Mouse (Mus musculus): ENCODE results near the gene 2310003L06Rik. TPM values are rescaled to one million over a fixed set of nuclear protein-coding genes. Genes with fewer than 3 reads are reported as not detected.

The 2310003L06Rik gene
- total RNA-seq (2015; ENCODE audit: low replicate concordance) (not detected in 2 replicates), total RNA-seq (2017; ENCODE audit: low replicate concordance) (not detected in 2 replicates)

DNA sequence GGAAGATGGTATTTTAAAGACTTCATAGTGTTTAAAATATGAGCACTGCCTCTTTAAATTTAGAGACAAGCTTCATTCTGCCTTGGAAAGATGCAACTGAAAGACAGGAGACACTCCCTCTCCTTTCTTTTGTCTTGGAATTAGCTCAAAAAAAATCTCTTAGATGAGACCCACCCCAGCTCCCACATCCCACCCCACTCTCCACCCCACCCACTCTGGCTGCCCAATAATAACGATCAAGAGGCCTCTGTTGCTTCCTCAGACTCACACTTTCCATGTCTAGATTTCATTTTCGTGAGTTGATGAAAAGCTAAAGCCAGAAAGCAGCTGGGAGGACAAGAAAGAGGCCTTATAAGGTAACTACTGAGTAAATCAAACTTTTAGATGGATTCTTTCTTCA lies at the start of gene 2310003L06Rik, which contains the start of gene Gm28434:
TSS of gene 2310003L06Rik (plus strand) at position 259 of the 400 bp plus-strand sequence.
TSS of gene Gm28434 (plus strand) at position 317 of the 400 bp plus-strand sequence.
- ATAC-seq (replicated peaks; ENCODE audit: low FRiP score, poor library complexity, severe bottlenecking), result no peak

GRCm38 (mm10) chr5:87925372-87925771 lies 43.9 kb upstream of the 2310003L06Rik start, which contains the start of gene Csn3:
Gene Csn3 (plus strand): TSS chr5:87925579.
- ATAC-seq (replicated peaks; ENCODE audit: low FRiP score, poor library complexity, severe bottlenecking), result no peak

DNA sequence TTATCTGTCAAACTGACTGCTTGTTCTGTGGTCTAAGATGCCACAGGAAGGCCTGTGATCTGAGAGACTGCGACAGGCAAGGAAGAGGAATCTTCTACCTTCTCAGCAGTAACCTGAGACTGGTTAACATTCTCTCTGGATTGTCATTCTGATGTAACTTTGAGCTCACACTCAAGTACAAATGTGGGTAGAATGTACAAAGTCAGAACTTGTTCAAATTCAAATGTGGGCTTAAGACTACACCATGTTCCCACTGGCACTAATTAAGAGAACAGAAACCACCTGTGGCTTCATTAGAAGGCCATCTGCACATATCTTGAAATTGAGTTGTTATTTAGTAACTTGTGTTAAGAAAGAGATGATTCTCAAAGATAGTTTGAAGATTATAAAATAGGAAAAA lies 37.7 kb upstream of the 2310003L06Rik start:
- no peak for ATAC-seq (replicated peaks; ENCODE audit: low FRiP score, poor library complexity, severe bottlenecking)

DNA sequence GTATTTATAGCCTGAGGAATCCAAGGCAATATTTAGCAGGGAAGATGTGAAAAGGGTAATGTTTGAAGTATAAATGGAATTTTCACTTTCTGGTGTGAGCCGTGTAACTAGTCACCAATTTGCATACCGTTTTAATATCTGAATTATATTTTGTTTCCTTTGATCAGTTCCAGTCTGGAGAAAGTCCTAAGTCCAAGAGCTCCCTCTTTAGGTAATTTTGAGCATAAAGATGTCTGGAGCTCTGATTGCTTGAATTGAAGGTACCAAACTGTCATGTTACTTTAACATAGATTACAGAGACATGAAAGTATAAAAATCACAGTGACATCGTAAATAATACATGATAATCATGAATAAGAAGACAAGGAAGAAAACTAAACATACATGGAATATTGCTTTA lies 28.5 kb upstream of the 2310003L06Rik start:
- no peak for ATAC-seq (replicated peaks; ENCODE audit: low FRiP score, poor library complexity, severe bottlenecking)

- no peak for ATAC-seq (replicated peaks; ENCODE audit: low FRiP score, poor library complexity, severe bottlenecking)
These were observed 26.7 kb upstream of the 2310003L06Rik start for GRCm38 (mm10) chr5:87942515-87942914.

DNA sequence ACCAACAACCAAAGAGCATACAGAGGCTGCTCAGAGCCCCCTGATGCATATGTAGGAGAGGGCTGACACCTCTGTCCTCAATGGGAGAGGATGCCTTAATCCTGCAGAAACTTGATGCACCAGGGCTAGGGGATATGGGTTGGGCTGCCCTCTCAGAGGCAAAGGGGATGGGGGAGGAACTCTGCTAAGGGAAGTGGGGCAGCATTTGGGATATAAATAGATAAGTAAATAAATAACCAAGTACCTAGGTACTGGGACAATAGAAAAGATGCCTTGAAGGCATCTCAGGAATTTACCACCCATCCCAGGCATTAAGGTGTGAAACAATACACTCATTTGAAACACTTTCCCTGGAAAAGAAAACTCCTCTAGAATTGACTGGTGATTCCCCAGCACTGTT lies 17.4 kb upstream of the 2310003L06Rik start:
- ATAC-seq (replicated peaks; ENCODE audit: low FRiP score, poor library complexity, severe bottlenecking), result no peak

- no peak for ATAC-seq (replicated peaks; ENCODE audit: low FRiP score, poor library complexity, severe bottlenecking)
These were observed 9.9 kb downstream of the 2310003L06Rik start, which contains the start of gene Cabs1 for GRCm38 (mm10) chr5:87979139-87979538. Gene Cabs1 (plus strand): TSS chr5:87979439.

DNA sequence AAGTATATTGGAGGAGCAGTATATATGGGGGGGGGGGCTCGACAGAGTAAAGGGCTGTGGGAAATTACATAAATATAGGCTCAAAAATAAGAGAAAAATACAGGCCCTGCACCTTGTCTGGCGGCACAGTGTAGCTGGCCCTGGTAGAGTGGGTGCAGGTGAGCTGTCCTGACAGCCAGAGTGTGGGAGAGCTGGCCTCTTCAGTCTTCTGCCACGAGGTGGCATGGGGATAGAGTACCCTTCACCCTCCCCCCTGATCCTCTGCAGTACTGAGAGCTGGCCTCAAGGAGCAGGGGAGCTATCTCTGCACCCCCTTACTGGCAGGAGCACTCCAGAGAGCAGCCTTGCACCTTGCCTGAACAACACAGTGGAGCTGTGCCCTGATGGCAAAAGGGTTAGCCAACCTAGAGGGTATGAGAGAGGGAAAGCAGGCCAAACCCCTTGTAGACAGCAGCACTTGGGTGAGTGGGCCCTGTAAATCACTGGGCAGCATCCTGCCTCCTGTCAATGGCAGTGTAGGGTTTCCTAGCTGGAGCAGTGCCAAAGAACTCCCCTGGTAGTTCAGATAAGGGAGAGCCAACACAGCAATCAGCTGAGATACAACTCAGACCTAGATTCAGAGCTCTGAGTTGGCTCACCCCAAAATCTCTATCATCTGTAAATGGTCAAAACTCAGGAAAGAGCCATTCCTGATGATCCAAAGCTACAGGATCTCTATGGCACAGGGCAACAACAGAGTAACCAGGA lies 13.4 kb downstream of the 2310003L06Rik start:
- no peak for ATAC-seq (replicated peaks; ENCODE audit: low FRiP score, poor library complexity, severe bottlenecking)

DNA sequence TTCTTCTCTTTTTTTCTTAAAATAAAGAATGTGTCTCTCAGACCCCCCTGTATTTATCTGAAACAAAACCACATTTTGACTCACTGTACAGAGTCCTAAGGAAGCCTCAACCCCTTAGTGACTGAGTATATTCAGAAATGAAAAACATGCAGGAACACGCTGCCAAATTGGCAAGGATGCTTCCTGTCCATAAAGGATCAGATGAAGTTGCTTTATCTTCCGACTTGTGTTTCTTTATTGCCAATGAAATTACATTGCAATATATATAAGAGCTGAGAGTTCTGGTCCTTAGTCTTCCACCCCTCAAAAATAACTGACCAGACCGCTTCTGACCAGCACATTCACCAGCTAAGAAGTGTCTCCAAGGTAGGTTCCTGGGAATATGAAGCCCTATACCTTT lies 33.0 kb downstream of the 2310003L06Rik start, which contains the start of gene Smr3a:
TSS of gene Smr3a (plus strand) at position 301 of the 400 bp plus-strand sequence.
- no peak for ATAC-seq (replicated peaks; ENCODE audit: low FRiP score, poor library complexity, severe bottlenecking)

- no peak for ATAC-seq (replicated peaks; ENCODE audit: low FRiP score, poor library complexity, severe bottlenecking)
These were observed 36.0 kb downstream of the 2310003L06Rik start for GRCm38 (mm10) chr5:88005241-88005640.

Other genes starting within 250 kb of the 2310003L06Rik start
- gene Csn1s2a, start 194.9 kb upstream of the 2310003L06Rik start, total RNA-seq (2015; ENCODE audit: low replicate concordance), result not detected in 2 replicates
- not detected in 2 replicates for gene Csn1s2a, start 194.9 kb upstream of the 2310003L06Rik start, total RNA-seq (2017; ENCODE audit: low replicate concordance)
- gene Csn1s2b, start 161.4 kb upstream of the 2310003L06Rik start, total RNA-seq (2015; ENCODE audit: low replicate concordance), result not detected in 2 replicates
- gene Csn1s2b, start 161.4 kb upstream of the 2310003L06Rik start, total RNA-seq (2017; ENCODE audit: low replicate concordance), result not detected in 2 replicates
- gene Prr27, start 143.8 kb upstream of the 2310003L06Rik start, total RNA-seq (2015; ENCODE audit: low replicate concordance), result not detected in 2 replicates
- gene Prr27, start 143.8 kb upstream of the 2310003L06Rik start, total RNA-seq (2017; ENCODE audit: low replicate concordance), result not detected in 2 replicates
- gene Odam, start 84.4 kb upstream of the 2310003L06Rik start, total RNA-seq (2015; ENCODE audit: low replicate concordance), result not detected in 2 replicates
- not detected in 2 replicates for gene Odam, start 84.4 kb upstream of the 2310003L06Rik start, total RNA-seq (2017; ENCODE audit: low replicate concordance)
- gene Csn3, start 43.9 kb upstream of the 2310003L06Rik start, total RNA-seq (2015; ENCODE audit: low replicate concordance), result not detected in 2 replicates
- gene Csn3, start 43.9 kb upstream of the 2310003L06Rik start, total RNA-seq (2017; ENCODE audit: low replicate concordance), result not detected in 2 replicates
- gene Gm28434, start 58 bp downstream of the 2310003L06Rik start, total RNA-seq (2015; ENCODE audit: low replicate concordance), result not detected in 2 replicates
- gene Gm28434, start 58 bp downstream of the 2310003L06Rik start, total RNA-seq (2017; ENCODE audit: low replicate concordance), result not detected in 2 replicates
- gene Cabs1, start 10.0 kb downstream of the 2310003L06Rik start, total RNA-seq (2015; ENCODE audit: low replicate concordance), result not detected in 2 replicates
- not detected in 2 replicates for gene Cabs1, start 10.0 kb downstream of the 2310003L06Rik start, total RNA-seq (2017; ENCODE audit: low replicate concordance)
- gene Smr3a, start 33.1 kb downstream of the 2310003L06Rik start, total RNA-seq (2015; ENCODE audit: low replicate concordance), result not detected in 2 replicates
- not detected in 2 replicates for gene Smr3a, start 33.1 kb downstream of the 2310003L06Rik start, total RNA-seq (2017; ENCODE audit: low replicate concordance)
- not detected in 2 replicates for gene Smr2, start 117.1 kb downstream of the 2310003L06Rik start, total RNA-seq (2015; ENCODE audit: low replicate concordance)
- gene Smr2, start 117.1 kb downstream of the 2310003L06Rik start, total RNA-seq (2017; ENCODE audit: low replicate concordance), result not detected in 2 replicates
- gene Gm11116, start 142.1 kb downstream of the 2310003L06Rik start, total RNA-seq (2015; ENCODE audit: low replicate concordance), result not detected in 2 replicates
- not detected in 2 replicates for gene Gm11116, start 142.1 kb downstream of the 2310003L06Rik start, total RNA-seq (2017; ENCODE audit: low replicate concordance)
- not detected in 2 replicates for gene Gm11115, start 184.6 kb downstream of the 2310003L06Rik start, total RNA-seq (2015; ENCODE audit: low replicate concordance)
- not detected in 2 replicates for gene Gm11115, start 184.6 kb downstream of the 2310003L06Rik start, total RNA-seq (2017; ENCODE audit: low replicate concordance)

Data from erythroid progenitor cell, adult 5-6 weeks (primary cell).